Mouse (Mus musculus): ENCODE data around the gene Mlst8. TPM values are rescaled to one million over a fixed set of nuclear protein-coding genes. Genes with fewer than 3 reads are reported as not detected.

The Mlst8 gene
- total RNA-seq (2015; ENCODE audit: low replicate concordance) (6.5 and 27.7 TPM in 2 replicates), total RNA-seq (2017; ENCODE audit: low replicate concordance) (16.8 and 20.5 TPM in 2 replicates)

DNA sequence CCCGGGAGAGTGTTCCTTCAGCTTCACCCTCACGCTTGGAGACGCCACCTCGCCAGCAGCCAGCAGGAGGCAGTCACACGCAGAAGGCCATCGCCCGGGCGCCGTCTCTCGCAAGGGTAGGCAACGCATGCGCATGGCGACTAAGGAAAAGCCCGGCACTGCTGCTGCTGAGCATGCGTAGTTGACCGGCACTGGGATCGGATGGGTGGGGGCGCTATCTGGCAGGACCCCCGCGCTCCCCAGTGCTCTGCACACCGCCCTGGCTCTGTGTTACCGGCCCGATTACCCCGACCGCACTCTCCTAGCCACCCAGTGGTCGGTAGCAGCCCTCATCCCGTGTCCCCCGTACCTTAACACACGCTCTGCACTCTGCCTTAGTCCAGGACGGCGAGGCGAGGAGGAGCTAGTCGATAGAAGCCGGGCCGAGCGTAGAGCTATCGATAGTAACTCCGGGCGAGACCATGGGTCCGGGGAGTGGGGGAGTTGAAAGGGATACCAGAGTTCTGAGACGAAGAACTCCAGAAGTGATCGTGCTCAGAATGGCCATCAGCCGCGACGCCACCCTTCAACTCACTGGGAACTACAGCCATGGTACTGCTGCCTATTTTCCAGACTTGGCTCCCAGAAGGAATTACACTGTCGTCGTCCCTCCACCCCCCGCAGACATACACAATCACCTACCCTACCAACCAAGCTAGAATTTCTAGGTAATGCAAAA lies at the start of gene Mlst8:
Gene Mlst8, minus strand, starts transcription at position 416 of the 718 bp plus-strand sequence.
- ATAC-seq (replicated peaks; ENCODE audit: low FRiP score, poor library complexity, severe bottlenecking) = peak; percentile 91

DNA sequence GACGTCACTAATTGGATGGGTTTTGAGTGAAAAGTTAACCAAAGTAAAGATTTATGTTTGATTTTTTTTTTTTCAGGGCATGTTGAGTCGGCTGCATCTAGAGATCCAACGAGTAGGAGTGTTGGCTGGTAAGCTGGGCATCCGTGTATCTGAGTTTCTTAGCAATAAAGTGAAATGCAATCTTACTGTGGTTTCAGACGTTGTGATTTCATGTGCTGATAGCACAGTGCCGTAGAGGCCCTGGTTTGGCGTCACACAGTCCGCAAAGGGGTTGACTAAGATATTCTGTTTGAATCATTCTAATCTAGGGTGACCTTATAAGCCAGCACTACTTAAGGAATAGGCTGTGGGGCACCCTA lies 49.7 kb upstream of the Mlst8 start:
- ATAC-seq (replicated peaks; ENCODE audit: low FRiP score, poor library complexity, severe bottlenecking) = no peak

DNA sequence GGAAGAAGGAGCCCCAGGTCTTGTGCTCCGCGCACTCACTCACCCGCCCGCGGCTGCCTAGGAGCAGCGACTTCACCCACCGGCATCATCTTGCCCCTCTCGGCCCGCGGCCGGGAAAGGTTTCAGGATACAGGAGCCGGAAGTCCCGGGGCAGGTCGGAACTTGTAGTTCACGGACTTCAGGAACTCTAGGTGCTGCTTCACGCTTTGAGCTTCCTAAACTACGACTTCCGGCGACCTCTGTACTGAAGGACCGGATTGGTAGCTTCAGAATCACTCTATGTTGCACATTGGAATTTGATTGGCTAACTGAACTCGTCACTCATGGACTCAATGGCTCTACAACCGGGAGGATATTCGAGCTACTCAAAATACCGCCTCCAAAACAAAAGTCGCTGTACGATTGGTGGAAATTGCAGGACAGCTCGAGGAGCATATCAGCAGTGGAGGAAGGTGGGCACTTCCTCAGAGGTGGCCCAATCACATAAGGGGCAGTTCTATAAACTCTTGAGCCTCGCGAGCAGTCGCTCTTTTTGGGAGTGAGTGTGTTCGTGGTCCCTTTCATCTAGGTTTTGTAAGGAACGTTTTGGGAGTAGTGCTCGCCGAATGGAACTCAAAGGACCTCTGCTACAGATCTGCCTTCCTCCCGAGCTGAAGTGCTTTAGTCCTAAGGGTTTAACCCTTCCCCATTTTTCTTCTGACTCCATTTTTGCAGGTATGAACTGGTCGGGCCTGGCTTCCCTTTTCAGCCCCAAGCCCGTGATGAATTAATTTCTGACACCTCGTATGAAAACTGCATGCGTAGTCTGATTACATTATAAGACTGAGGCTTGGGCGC lies 49.1 kb upstream of the Mlst8 start, which contains the start of gene Traf7:
Gene Traf7, minus strand, starts transcription at position 216 of the 837 bp plus-strand sequence.
- peak; percentile 91 for ATAC-seq (replicated peaks; ENCODE audit: low FRiP score, poor library complexity, severe bottlenecking)

DNA sequence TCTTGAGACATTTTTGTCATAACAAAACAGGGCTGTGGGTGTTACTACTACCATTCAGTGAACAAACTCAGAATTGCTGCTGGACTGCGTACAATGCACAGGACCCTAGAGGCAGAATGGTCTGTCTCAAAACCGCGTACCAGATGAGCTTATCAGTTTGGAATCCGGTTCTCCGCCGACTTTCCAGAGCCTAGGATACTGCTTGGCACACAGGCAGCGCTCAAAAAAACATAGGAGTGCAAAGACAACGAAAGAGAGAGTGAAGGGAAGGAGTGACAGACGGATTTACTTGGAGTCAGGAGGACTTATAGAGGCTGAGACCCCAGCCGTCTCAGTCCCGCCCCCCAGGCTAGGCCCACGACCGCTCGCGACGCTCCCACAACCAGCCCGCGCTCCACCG lies 48.4 kb upstream of the Mlst8 start:
- ATAC-seq (replicated peaks; ENCODE audit: low FRiP score, poor library complexity, severe bottlenecking) = no peak

DNA sequence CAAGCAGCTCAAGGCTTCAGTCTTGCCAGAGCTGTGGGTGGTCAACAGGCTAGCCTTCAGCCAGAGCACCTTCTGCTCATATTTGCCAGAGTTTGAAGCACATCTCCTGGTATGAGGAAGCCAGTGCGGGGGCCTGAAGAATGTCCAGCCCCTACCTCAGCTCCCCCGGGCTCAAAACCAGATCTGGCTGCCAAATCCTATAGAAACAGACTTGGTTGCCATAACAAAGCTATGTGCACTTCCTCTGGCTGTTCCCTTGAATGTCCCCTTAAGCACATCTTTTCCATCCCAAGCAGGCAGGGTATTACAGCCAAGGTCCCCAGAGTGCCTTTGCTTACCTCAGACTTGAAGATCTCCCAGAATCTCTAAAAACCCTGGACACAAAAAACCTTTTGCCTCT lies 45.9 kb upstream of the Mlst8 start:
- no peak for ATAC-seq (replicated peaks; ENCODE audit: low FRiP score, poor library complexity, severe bottlenecking)

DNA sequence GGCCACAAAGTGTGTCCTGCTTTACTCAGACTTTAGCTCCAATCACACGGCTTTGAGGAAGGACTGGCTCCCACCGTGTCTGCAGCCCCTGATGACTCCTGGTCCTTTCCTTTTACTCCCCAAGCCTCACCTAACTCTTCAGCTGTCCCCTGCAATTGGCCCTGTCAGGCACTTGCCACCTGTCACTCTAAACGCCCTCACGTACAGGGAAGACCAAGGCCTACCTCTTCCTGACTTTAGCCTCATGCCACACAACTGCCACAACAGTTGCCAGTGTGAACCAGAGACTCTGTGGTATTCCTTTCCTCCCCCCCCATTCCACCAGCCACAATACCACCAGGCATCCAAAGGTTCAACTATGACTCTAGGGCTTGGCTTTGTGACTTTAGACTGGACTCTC lies 41.6 kb upstream of the Mlst8 start:
- ATAC-seq (replicated peaks; ENCODE audit: low FRiP score, poor library complexity, severe bottlenecking) = no peak

DNA sequence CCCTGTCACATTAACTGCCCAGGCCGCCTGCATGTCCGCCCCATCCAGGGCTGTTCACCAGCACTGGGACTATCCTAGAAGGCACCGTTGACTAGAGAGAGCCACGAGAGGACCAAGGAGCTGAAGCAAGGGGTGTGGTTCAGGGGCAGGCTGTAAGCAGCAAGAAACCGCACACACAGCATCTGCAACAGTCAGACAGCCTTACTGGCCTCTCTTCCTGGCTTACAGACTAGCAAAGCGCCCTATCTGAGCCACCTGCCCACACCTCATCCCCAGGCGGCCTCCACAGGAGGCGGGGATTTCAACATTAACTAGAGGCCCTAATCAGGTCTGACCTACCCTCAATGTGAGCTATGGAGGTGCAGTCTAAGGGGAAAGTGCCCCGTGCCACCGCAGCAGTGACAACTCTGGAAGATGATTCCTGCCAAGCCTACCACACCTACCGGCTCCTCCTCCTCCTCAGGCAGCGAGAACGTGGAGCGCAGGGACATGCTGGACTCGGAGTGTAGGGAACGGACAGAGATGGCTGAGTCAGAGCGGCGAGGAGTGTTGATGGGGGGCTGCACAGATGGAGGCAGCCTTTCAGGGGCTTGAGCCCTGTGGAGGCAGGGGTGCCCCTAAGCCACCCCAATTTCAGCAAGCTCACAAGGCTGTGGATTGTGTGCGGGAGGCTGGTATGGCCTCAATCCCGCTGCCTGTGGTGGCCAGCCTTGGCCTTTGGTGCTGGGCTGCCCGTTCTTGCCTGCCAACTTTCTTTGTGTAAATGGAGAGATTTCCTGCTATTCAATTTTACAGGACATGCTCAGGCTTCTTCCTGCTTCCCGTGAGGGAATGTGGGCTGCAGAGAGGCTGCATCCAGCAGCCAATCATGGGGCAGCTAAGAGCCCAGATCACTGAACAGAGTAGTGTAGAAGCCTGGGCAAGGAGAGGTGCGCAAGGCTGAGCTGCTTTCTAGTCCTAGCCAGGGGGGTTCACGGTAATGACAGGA lies 35.7 kb upstream of the Mlst8 start:
- no peak for ATAC-seq (replicated peaks; ENCODE audit: low FRiP score, poor library complexity, severe bottlenecking)

DNA sequence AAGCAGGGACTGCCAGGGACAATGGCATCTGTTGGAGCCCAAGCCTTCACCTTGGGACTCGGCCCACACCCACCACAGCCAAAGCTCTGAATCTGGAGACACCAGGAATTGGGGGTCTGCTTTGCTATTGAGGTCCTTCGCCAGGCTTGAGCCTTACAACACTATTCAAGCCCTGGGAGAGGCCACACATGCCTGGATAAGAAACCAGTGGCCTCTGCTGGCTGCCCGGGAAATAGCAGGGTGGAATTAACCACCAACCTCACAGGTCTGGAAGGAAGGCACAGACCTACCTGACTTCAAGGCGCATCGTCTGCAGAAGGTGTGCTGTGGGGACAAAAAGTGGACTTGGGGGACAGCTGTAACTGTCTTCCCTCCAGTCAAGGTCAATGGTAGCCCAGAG lies 34.7 kb upstream of the Mlst8 start:
- ATAC-seq (replicated peaks; ENCODE audit: low FRiP score, poor library complexity, severe bottlenecking) = peak; percentile 63

DNA sequence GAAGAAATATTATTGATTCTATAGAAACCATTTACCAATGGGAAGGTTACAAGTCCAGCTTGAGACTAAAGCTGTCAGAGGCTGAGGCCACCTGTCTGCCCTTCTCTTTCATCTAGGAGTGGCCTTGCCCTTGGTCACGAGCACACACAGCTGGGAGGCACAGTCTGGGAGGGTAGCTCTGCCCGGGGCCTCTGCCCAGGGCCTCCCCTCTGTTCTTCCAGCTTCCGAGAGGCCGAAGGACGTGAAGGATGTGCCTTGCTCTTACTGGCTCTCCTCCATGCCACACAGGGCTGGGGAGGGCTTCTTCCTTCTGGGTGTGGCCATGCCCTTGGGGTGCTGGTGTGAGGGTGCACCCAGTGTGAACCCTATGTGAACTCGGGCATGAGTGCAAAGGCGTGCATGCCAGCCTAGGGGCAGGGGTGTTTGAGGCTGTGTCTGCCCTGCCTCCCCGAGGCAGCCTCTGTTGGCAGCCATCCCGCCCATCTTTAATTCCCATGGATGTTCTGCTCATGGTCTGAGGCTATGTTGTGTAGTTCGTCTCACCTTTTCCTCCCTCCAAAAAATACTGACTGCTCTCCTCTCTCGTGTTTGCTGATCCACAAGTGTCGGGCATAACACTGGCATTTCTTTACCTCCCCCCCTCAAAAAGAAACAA lies 29.1 kb upstream of the Mlst8 start:
- no peak for ATAC-seq (replicated peaks; ENCODE audit: low FRiP score, poor library complexity, severe bottlenecking)

DNA sequence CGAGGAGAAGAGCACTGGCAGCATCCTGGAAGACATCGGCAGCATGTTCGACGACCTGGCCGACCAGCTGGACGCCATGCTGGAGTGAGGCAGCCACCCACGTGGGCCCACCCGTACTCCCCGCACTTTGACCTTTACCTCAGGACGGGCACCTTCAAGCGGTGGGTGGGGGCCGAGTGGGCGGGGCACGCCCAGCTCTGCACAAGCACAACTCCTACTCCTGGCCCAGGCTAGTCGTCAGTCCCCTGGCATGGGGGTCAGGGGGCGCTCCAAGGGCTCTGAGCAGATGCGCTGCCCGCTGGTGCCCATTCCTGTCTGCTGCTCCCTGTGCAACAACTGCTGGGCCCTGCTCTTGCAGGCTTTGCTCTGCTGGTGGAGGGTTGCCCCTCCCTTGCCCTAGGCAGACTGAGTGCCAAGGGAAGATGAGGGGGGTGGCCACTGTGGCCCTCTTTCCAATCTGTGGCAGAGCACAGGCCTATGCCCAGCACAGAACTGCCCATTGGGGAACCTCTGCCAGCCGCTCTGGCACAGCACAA lies 28.3 kb upstream of the Mlst8 start:
- no peak for ATAC-seq (replicated peaks; ENCODE audit: low FRiP score, poor library complexity, severe bottlenecking)

DNA sequence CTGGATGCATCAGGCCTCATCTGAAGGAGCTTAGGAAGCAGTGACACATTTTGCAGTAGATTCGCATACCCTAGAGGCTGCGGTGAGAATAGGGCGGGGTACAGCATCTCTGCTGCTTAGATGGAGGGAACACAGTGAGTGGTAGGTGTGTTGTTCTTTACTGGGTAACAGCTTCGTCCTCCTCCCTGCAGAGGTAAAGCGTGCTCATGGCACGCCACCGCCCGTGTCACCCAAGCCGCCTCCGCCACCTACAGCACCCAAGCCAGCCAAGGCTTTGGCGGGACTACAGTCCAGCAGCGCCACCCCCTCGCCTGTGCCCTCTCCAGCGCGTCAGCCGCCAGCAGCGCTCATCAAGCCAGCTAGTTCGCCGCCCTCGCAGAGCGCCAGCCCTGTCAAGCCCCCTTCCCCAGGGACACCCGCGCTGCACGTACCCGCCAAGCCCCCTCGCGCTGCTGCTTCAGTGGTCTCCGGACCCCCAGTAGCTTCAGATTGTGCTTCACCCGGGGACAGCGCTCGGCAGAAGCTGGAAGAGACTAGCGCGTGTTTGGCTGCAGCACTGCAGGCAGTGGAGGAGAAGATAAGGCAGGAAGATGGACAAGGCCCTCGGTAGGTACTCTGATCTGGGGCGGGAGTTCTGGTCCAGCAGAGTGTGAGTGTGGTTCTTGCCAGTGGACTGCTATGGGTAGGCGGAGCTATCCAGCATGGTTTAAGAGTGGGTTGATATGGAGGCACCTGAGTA lies 27.6 kb upstream of the Mlst8 start:
- ATAC-seq (replicated peaks; ENCODE audit: low FRiP score, poor library complexity, severe bottlenecking) = no peak

DNA sequence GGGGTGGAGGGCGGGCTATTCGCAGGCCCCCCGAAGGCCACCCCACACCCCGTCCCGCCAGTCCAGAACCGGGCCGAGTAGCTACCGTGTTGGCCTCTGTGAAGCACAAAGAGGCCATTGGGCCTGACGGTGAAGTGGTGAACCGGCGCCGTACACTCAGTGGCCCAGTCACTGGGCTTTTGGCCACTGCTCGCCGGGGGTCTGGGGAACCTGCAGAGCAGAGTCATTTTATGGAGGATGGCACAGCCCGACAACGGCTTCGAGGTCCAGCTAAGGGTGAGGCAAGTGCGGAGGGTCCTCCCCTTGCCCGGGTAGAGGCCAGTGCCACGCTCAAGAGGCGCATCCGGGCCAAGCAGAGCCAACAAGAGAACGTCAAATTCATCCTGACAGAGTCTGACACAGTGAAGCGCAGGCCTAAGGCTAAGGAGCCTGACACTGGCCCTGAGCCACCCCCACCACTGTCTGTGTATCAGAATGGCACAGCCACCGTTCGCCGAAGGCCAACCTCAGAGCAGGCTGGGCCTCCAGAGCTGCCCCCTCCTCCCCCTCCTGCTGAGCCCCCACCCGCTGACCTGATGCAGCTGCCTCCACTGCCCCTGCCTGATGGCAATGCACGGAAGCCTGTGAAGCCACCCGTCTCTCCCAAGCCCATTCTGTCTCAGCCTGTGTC lies 26.5 kb upstream of the Mlst8 start:
- no peak for ATAC-seq (replicated peaks; ENCODE audit: low FRiP score, poor library complexity, severe bottlenecking)

DNA sequence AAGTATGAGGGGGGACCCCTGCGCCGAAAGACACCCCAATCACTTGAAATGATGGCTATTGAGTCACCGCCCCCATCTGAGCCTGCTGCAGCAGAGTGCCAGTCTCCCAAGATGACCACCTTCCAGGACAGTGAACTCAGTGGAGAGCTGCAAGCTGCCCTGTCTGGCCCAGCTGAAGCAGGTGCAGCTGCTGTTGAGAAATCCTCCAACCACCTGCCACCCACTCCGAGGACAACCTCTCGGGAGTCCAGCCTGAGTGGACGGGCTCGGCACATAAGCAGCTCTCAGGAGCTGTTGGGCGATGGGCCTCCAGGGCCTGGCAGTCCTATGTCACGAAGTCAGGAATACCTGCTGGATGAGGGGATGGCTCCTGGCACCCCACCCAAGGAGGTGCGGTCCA lies 25.2 kb upstream of the Mlst8 start:
- ATAC-seq (replicated peaks; ENCODE audit: low FRiP score, poor library complexity, severe bottlenecking) = no peak

DNA sequence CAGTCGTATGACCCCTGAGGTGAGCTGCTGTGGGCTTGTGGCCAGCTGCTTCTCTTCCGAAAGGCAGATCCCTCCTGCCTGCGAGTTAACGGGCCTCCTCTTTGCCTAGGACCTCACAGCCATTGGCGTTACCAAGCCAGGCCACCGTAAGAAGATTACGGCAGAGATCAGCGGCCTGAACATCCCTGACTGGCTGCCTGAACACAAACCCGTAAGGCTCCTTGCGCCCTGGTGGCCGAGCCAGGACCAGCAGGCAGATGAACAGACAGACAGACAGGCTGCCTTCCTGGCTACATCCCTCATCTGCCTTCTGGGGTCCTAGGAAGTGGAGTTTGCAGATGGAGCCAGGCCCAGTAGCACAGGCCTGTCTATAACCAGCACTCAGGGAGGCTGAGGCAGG lies 23.3 kb upstream of the Mlst8 start:
- no peak for ATAC-seq (replicated peaks; ENCODE audit: low FRiP score, poor library complexity, severe bottlenecking)

DNA sequence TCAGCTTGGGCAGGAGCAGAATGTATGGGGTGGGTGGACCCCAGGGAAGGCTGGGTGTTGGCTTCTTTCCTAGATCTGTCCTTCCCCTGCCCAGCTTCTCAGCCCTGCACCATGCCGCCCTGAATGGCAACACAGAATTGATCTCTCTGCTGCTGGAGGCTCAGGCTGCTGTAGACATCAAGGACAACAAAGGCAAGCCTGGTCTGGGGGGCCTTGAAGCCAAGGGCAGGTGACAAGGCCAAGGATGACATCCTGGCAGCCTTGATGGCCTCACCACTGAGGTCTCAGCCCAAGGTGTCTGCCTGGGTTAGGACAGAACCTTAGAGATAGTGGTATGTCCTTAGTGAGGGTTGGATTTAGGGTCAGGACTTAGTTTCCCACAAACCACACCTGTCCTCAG lies 17.1 kb upstream of the Mlst8 start:
- ATAC-seq (replicated peaks; ENCODE audit: low FRiP score, poor library complexity, severe bottlenecking) = no peak

DNA sequence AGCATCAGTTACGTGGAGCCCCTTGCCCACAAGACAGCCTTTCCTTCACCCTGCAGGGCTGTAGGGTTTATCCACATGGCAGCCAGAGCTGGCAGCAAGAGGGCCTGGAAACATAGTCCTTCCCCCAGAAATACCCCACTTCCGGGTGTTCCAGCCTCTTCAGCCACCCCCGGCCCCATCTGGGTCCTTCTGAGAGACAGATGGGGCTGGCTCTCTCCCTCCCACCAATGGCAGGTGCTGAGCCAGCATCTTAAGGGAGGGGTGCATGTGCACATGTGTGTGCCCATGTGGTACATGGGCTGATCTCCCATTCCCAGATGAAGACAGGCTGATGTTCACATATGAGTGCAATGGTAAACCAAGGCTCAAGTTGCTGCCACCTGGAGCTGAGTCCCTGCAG lies 16.6 kb upstream of the Mlst8 start:
- no peak for ATAC-seq (replicated peaks; ENCODE audit: low FRiP score, poor library complexity, severe bottlenecking)

DNA sequence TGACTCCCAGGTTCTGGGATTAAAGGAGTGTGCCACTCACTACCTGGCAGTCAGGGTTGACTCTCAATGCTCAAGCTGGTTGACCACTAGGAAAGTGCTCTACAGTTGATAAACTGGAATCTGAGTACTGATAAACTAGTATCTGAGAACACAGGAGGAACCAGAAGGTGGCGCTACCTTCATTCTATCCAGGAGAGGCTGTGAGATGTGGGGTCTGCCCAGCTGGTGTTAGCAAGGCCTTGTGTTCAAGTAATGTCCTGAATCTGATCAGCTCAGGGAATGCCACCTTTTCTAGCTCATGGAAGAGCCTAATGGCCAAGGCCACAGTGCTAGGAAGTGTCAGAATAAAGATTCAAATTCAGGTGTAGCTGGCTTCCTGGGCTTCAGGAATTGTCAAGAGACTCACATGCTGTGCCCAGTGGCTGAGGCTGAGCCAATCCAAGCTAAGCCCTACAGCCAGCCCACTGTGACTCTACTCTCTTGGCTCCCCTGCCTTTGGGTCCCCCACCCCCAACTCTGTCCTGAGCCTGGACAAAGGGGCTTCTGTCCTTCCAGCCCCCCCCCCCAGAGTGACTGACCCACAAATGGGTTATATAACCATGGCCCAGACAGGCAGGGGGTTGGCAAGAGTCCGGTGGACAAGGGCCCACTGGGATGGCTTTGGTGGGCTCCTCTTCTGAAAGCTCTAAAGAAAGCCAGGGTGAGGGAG lies 15.9 kb upstream of the Mlst8 start:
- no peak for ATAC-seq (replicated peaks; ENCODE audit: low FRiP score, poor library complexity, severe bottlenecking)

Measured in erythroid progenitor cell, adult 5-6 weeks (primary cell).